Mouse (Mus musculus) megakaryocyte, adult 5-6 weeks (primary cell): Measurements from ENCODE around the gene Trim67. TPM values are rescaled to one million over a fixed set of nuclear protein-coding genes. Genes with fewer than 3 reads are reported as not detected.

Source experiments
- ATAC-seq: 2 replicates; pipeline ENCODE4 v1.8.0; 2016; ENCODE audit warnings: mild to moderate bottlenecking, inconsistent platforms; ENCODE audit not compliant: poor library complexity, severe bottlenecking
- total RNA-seq, 2 experiments: library from RNA; stranded (forward) in 1 of 2; stranded (reverse) in 1 of 2; fragments of 153-499, 151-499 nt in 1 of 2; fragments of 221-1000, 200-1000 nt in 1 of 2; gene quantifications; 2 replicates each; pipeline versions ENCODE4 v1.2.3 to v1.2.4; 2015 to 2017

Gene Trim67
- total RNA-seq, 2 experiments from 2014 or later = 0.04 TPM; not detected in 1

DNA sequence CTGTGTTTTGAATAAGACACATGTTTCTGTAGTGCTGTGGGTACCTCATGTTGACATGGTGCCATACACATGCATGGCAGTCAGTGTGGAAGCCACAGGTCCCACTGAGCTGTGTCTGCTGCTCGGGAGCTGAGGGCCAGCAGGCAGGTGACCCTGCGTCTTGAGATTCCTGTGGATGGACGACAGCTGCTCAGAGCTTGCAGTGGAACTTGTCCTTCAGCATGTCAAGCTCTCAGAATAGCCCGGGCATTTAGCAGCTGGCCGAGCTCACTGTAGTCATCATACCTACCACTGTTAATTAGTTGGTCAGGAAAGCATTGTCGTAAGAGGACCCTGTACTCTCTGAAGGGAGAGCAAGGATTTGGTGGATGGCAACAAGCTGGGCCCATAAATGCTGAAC, 76.8 kb downstream of the Trim67 start:
- no peak for ATAC-seq

DNA sequence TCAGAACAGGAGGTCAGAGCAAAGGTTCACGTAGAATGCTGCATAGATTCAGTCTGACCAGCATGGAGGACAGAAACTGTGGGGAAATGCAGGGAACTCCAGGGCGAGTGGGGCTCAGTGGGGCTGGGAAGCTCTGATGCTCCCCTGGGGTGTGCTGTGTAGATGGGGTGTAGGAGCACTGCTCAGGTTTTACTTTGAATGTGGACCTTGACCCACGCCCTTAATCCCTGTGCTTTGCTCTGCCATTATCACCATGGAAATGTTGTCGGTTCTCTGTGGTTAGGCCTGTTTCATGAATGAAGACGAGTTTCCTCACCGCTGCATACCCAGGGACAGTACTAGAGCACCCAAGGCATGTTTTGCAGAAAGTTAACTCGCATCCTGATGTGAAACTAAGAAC, 78.6 kb downstream of the Trim67 start:
- no peak for ATAC-seq

DNA sequence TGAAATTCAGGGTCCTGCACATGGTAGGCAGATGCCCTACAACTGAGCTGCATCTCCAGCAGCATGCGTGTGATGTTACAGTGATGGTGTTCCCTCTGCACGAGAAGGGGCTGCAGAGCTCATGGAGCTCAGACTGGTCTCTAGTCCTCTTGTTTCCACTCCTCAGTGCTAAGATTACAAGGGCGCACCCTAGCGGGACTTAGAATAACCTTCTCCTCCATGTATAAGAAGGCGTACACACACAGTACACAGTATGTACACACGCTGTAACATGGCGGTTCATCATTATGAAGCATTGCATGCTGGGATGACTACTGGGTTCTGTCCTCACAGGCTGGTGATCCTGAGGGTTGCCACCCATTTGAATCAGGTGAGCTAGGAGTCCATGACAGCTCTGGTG, 79.2 kb downstream of the Trim67 start:
- ATAC-seq = no peak

GRCm38 (mm10) chr8:124872690-124873089, 79.8 kb downstream of the Trim67 start:
- no peak for ATAC-seq

DNA sequence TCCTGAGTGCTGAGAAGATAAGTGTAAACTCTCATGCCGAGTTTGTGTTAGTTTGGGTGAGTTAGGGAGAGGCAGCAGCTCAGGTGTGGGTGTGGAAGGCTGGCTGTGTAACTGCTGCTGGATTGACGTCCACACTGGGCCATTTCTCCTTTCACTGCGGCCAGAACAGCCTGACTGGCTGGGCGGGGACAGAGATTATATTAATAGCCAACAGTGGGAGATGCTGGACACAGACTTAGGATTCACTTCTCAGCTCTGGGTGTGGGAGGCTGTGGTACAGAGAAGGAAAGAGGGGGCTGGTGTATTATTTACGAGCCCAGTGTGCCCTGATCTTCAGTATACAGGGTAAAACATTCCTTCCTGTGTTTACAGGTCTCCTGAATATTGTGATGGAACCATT, 85.2 kb downstream of the Trim67 start:
- no peak for ATAC-seq

DNA sequence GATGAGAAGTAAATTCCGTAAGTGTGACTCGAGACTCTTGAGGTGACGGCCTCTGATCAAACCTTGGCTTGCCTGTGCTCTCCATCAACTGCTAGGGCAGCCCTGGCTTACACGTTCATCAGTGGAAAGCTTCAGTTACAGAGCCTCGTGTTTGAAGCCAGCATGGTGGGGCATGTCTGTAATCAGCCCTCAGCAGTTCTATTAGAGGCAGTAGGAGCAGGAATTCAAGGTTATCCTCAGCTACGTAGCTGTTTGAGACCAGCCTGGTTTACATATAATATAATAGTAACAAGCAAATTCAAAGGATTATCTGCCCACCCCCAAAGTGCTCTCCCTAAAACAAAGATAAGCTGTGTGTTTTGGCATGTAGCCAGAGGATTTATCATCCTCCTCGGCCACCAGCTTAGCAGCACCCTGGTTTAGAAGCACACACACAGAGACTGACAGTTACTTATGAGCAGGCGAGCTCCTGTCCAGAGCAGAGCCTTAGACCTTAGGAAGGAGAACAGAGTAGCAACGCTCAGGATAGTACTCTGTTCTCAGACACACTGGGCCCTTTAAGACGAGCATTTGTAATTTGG, 86.1 kb downstream of the Trim67 start:
- ATAC-seq = no peak

Other genes starting within 250 kb of the Trim67 start
- 0.27 TPM in 1 of 2 replicates, not detected in the other for gene Agt, start 223.4 kb upstream of the Trim67 start, total RNA-seq (2015)
- gene Agt, start 223.4 kb upstream of the Trim67 start, total RNA-seq (2017) = 0.11 and 0.94 TPM in 2 replicates
- not detected in 2 replicates for gene Capn9, start 217.0 kb upstream of the Trim67 start, total RNA-seq (2015)
- not detected in 2 replicates for gene Capn9, start 217.0 kb upstream of the Trim67 start, total RNA-seq (2017)
- gene 2310022B05Rik, start 129.7 kb upstream of the Trim67 start, total RNA-seq (2015) = 6.2 and 7.5 TPM in 2 replicates
- gene 2310022B05Rik, start 129.7 kb upstream of the Trim67 start, total RNA-seq (2017) = 1.6 and 2.1 TPM in 2 replicates
- 34.0 and 47.9 TPM in 2 replicates for gene Ttc13, start 71.1 kb upstream of the Trim67 start, total RNA-seq (2015)
- gene Ttc13, start 71.1 kb upstream of the Trim67 start, total RNA-seq (2017) = 32.7 and 36.7 TPM in 2 replicates
- gene Arv1, start 71.0 kb upstream of the Trim67 start, total RNA-seq (2015) = 4.6 and 5.3 TPM in 2 replicates
- 0.92 and 1.5 TPM in 2 replicates for gene Arv1, start 71.0 kb upstream of the Trim67 start, total RNA-seq (2017)
- 0.98 and 1.3 TPM in 2 replicates for gene Fam89a, start 41.3 kb upstream of the Trim67 start, total RNA-seq (2015)
- 0.33 TPM in 1 of 2 replicates, not detected in the other for gene Fam89a, start 41.3 kb upstream of the Trim67 start, total RNA-seq (2017)
- gene Gnpat, start 69.9 kb downstream of the Trim67 start, total RNA-seq (2015) = 44.3 and 54.3 TPM in 2 replicates
- 43.9 and 50.3 TPM in 2 replicates for gene Gnpat, start 69.9 kb downstream of the Trim67 start, total RNA-seq (2017)
- gene 2810004N23Rik, start 70.0 kb downstream of the Trim67 start, total RNA-seq (2015) = 11.6 and 13.2 TPM in 2 replicates
- gene 2810004N23Rik, start 70.0 kb downstream of the Trim67 start, total RNA-seq (2017) = 23.9 and 24.4 TPM in 2 replicates
- 6.5 and 8.9 TPM in 2 replicates for gene Exoc8, start 104.6 kb downstream of the Trim67 start, total RNA-seq (2015)
- gene Exoc8, start 104.6 kb downstream of the Trim67 start, total RNA-seq (2017) = 14.5 and 16.1 TPM in 2 replicates
- gene Sprtn, start 104.8 kb downstream of the Trim67 start, total RNA-seq (2015) = 11.0 and 11.1 TPM in 2 replicates
- 18.9 and 20.7 TPM in 2 replicates for gene Sprtn, start 104.8 kb downstream of the Trim67 start, total RNA-seq (2017)
- gene Egln1, start 156.2 kb downstream of the Trim67 start, total RNA-seq (2015) = 26.5 and 28.4 TPM in 2 replicates
- 17.8 and 19.2 TPM in 2 replicates for gene Egln1, start 156.2 kb downstream of the Trim67 start, total RNA-seq (2017)
- gene Tsnax, start 219.9 kb downstream of the Trim67 start, total RNA-seq (2015) = 36.7 and 37.0 TPM in 2 replicates
- gene Tsnax, start 219.9 kb downstream of the Trim67 start, total RNA-seq (2017) = 40.9 and 45.0 TPM in 2 replicates